Mouse (Mus musculus): ENCODE measurements around the gene Tmem79.
"Not testable (repeated sequence)": the region's sequence is repeated elsewhere in the genome, so short reads cannot be mapped to it uniquely, and the experiment has no call there.

Tmem79 gene

DNA sequence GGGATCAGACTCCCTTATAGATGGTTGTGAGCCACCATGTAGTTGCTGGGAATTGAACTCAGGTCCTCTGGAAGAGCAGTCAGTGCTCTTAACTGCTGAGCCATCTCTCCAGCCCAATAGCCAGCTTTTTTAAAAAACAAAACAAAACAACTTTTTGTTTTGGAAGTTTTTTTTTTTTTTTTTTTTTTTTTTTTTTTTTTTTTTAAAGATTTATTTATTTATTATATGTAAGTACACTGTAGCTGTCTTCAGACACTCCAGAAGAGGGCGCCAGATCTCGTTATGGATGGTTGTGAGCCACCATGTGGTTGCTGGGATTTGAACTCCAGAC is 50.4 kb downstream of the Tmem79 start:
- in situ Hi-C loops (cut with MboI), result not testable (repeated sequence)

DNA sequence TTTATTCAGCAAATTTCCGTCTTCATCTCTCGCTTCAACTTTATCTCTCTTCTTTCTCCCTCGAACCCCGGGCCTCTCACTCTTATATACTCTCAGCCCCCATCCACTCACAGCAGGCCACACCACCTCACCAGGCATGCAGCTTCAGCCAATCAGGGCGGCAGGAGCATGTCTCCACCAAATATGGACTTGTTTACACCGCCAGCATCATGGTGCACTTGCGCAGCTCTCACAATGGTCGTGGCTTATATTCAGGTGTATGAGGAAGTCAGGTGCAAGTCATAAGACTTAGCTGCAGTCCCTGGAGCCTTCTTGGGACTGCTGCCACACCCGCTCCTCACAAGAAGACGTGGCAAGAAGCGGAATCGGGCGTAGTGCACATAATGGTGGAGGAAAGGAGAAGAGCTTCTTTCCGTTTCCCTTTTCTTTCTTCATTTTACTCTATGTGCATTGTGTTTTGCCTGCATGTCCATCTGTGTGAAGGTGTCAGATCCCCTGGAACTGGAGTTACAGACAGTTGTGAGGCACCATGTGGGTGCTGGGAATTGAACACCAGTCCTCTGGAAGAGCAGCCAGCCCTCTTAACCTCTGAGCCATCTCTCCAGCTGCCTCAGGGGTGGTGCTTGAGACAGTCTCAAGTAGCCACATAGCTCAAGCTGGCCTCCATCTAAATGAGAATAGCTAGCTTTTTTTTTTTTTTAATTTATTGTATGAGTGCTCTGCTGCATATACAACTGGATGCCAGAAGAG is 51.0 kb downstream of the Tmem79 start:
- in situ Hi-C loops (cut with MboI), result not testable (repeated sequence)

DNA sequence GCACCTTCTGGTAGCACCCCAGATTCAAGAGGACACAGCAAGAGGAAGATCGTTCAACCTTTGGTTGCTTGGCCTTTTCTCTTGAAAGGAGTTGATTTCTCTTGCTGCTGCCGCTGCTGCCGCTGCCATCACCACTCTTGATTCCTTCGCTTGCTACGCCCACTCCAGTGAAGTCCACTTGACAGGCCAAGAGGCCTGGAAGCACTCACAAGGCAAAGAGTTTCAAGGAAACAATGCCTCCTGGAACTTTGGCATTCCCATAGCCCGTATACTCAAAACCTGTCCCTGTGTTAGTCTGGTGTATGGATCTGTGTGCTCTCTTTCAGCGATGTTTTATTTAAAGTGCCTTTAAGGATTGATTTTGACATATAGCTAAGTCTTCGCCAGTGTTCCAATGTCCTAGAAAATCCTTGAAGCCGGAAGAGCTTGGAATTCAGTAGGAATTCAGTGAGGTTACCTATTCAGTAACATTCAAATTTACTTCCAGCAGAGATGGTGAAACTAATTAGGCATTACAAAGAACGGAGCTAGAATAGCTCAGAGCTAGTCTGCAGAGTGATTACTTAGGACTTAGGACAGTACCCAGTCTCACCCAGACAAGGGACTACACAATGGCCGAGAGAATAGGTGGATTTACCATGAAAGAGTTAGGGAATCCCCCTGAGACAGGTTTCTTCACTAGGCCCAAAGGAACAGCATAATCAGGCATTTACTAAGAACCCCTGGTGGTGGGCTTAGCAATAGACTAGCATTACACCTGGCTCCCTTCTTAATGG is 54.6 kb downstream of the Tmem79 start:
- in situ Hi-C loops (cut with MboI), result not testable (repeated sequence)

DNA sequence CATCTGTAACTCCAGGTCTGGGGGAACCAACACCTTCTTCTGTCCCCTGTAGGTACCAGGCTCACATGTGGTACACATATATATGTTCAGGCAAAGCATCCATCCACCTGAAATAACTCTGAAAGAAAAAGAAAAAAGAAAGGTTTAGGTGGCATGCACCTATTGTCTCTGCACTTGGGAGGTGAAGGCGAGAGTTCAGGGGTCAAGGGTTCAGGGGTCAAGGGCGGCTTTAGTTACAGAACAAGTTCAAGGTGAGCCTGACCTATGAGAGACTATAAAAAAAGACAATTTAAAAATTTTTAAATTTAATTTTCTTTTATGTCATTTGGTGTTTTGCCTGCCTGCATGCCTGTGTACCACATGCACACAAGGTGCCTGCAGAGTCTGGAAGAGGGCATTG is 55.9 kb downstream of the Tmem79 start:
- in situ Hi-C loops (cut with MboI), result no loop called here

Measured in mature B cell (primary cell).